Mouse (Mus musculus) CH12.LX (cell line): ENCODE measurements around the gene Fgf11. TPM values are rescaled to one million over a fixed set of nuclear protein-coding genes. Genes with fewer than 3 reads are reported as not detected.
A peak's percentile ranks its signal among the peaks of the same experiment; 100 is the strongest.

Experiments
- DNase-seq: peaks from one replicate; pipeline ENCODE4 v3.0.0-alpha.2; 2013; ENCODE audit errors: extremely low read depth
- H3K27ac ChIP-seq: 2 replicates; pipeline ENCODE4 v1.5.1; 2012; ENCODE audit warnings: low read depth, mild to moderate bottlenecking, control low read depth, moderate library complexity; ENCODE audit not compliant: insufficient read depth
- H3K27me3 ChIP-seq: replicated peaks from 2 replicates; pipeline ENCODE3; 2012; ENCODE audit warnings: inconsistent platforms
- H3K36me3 ChIP-seq, 2 experiments: replicated peaks in 1 of 2; 2 replicates each; pipeline versions ENCODE3 to v1.6.1; 2012; ENCODE audit warnings: inconsistent platforms in 1 of 2, low read length in 1 of 2, mild to moderate bottlenecking in 1 of 2, mixed read lengths in 1 of 2, moderate library complexity in 1 of 2; ENCODE audit not compliant: control insufficient read depth in 1 of 2, insufficient read depth in 1 of 2
- H3K4me1 ChIP-seq, 2 experiments: 2 replicates each; pipeline ENCODE4 v1.6.1; 2012; ENCODE audit warnings: inconsistent platforms in 1 of 2, moderate library complexity in 1 of 2; ENCODE audit not compliant: insufficient read depth in 2 of 2, control insufficient read depth in 1 of 2
- H3K4me2 ChIP-seq: 2 replicates; pipeline ENCODE4 v1.6.1; 2012; ENCODE audit warnings: low read depth, mild to moderate bottlenecking, control low read depth; ENCODE audit not compliant: poor library complexity, insufficient read depth, severe bottlenecking
- H3K4me3 ChIP-seq, 3 experiments: fragments of 150-350 bp in 1 of 3; sonication (generic) in 1 of 3; replicated peaks in 1 of 3; 2 replicates each; pipeline versions ENCODE3 to v1.5.1; 2011 to 2012; ENCODE audit warnings: low read depth in 2 of 3, low read length in 2 of 3, mild to moderate bottlenecking in 2 of 3, moderate library complexity in 2 of 3, control low read depth in 1 of 3, improper control_type of control experiment in 1 of 3, inconsistent platforms in 1 of 3, mixed read lengths in 1 of 3; ENCODE audit not compliant: poor library complexity in 1 of 3
- H3K79me2 ChIP-seq: replicated peaks from 2 replicates; pipeline ENCODE4 v1.6.1; 2012; ENCODE audit warnings: mild to moderate bottlenecking, moderate library complexity; ENCODE audit not compliant: control insufficient read depth, poor library complexity, insufficient read depth, severe bottlenecking; ENCODE audit errors: extremely low read depth
- H3K9ac ChIP-seq: 2 replicates; pipeline ENCODE4 v1.6.1; 2012; ENCODE audit warnings: low read depth, mild to moderate bottlenecking, control low read depth, moderate library complexity; ENCODE audit not compliant: insufficient read depth
- H3K9me3 ChIP-seq: replicated peaks from 2 replicates; pipeline ENCODE3; 2012; ENCODE audit warnings: low read length, inconsistent platforms, mixed read lengths
- BHLHE40 ChIP-seq: IDR thresholded peaks from 2 replicates; pipeline ENCODE4 v1.6.1; 2011; ENCODE audit warnings: mild to moderate bottlenecking, low read depth, low read length, improper control_type of control experiment
- CHD1 ChIP-seq: IDR thresholded peaks from 2 replicates; pipeline ENCODE4 v1.6.1; 2012; ENCODE audit warnings: low read depth, low read length, improper control_type of control experiment, inconsistent platforms
- CHD2 ChIP-seq: IDR thresholded peaks from 2 replicates; pipeline ENCODE4 v1.6.1; 2011; ENCODE audit warnings: low read length, improper control_type of control experiment
- CTCF ChIP-seq, 2 experiments: IDR thresholded peaks in 1 of 2; conservative IDR thresholded peaks in 1 of 2; 2 replicates each; pipeline ENCODE4 v1.5.1; 2011 to 2012; ENCODE audit warnings: low read depth in 2 of 2, low read length in 2 of 2, improper control_type of control experiment in 1 of 2, inconsistent platforms in 1 of 2, mild to moderate bottlenecking in 1 of 2, moderate library complexity in 1 of 2
- E2F4 ChIP-seq: IDR thresholded peaks from 2 replicates; pipeline ENCODE4 v1.6.1; 2011; ENCODE audit warnings: low read depth, low read length, improper control_type of control experiment; ENCODE audit not compliant: insufficient replicate concordance
- ELF1 ChIP-seq: IDR thresholded peaks from 2 replicates; pipeline ENCODE4 v1.6.1; 2014; ENCODE audit warnings: low read depth, mild to moderate bottlenecking, inconsistent platforms, low read length, improper control_type of control experiment
- ETS1 ChIP-seq: conservative IDR thresholded peaks from 2 replicates; pipeline ENCODE4 v1.6.1; 2012; ENCODE audit warnings: low read depth, mild to moderate bottlenecking, inconsistent platforms, low read length, improper control_type of control experiment, moderate library complexity
- GABPA ChIP-seq: IDR thresholded peaks from 2 replicates; pipeline ENCODE4 v1.6.1; 2012; ENCODE audit warnings: low read depth, low read length, improper control_type of control experiment, inconsistent platforms; ENCODE audit not compliant: insufficient replicate concordance
- HCFC1 ChIP-seq: IDR thresholded peaks from 2 replicates; pipeline ENCODE4 v1.6.1; 2012; ENCODE audit warnings: low read depth, mild to moderate bottlenecking, inconsistent platforms, low read length, improper control_type of control experiment
- IRF4 ChIP-seq: IDR thresholded peaks from 2 replicates; pipeline ENCODE4 v1.6.1; 2014; ENCODE audit warnings: low read depth, mild to moderate bottlenecking, inconsistent platforms, low read length, improper control_type of control experiment
- JUND ChIP-seq: conservative IDR thresholded peaks from 2 replicates; pipeline ENCODE4 v1.6.1; 2011; ENCODE audit warnings: low read depth, low read length, improper control_type of control experiment
- KAT2A ChIP-seq: IDR thresholded peaks from 2 replicates; pipeline ENCODE4 v1.6.1; 2012; ENCODE audit warnings: low read length, improper control_type of control experiment, inconsistent platforms; ENCODE audit not compliant: insufficient replicate concordance
- MAX ChIP-seq: IDR thresholded peaks from 2 replicates; pipeline ENCODE4 v1.6.1; 2011; ENCODE audit warnings: low read length, improper control_type of control experiment
- MAZ ChIP-seq: IDR thresholded peaks from 2 replicates; pipeline ENCODE4 v1.6.1; 2012; ENCODE audit warnings: low read depth, mild to moderate bottlenecking, inconsistent platforms, low read length, improper control_type of control experiment, moderate library complexity
- MEF2A ChIP-seq: IDR thresholded peaks from 2 replicates; pipeline ENCODE4 v1.6.1; 2014; ENCODE audit warnings: low read depth, mild to moderate bottlenecking, inconsistent platforms, low read length, improper control_type of control experiment, borderline replicate concordance
- MXI1 ChIP-seq: IDR thresholded peaks from 2 replicates; pipeline ENCODE4 v1.6.1; 2011; ENCODE audit warnings: mild to moderate bottlenecking, low read depth, low read length, improper control_type of control experiment
- MYC ChIP-seq: IDR thresholded peaks from 2 replicates; pipeline ENCODE4 v1.6.1; 2011; ENCODE audit warnings: low read depth, mild to moderate bottlenecking, improper control_type of control experiment, low read length
- NELFE ChIP-seq: IDR thresholded peaks from 2 replicates; pipeline ENCODE4 v1.6.1; 2011; ENCODE audit warnings: low read depth, low read length, improper control_type of control experiment
- NRF1 ChIP-seq: IDR thresholded peaks from 2 replicates; pipeline ENCODE4 v1.6.1; 2014; ENCODE audit warnings: low read depth, mild to moderate bottlenecking, inconsistent platforms, low read length, improper control_type of control experiment, moderate library complexity
- PAX5 ChIP-seq: IDR thresholded peaks from 2 replicates; pipeline ENCODE4 v1.6.1; 2012; ENCODE audit warnings: low read length, inconsistent platforms, mixed read lengths
- POLR2A ChIP-seq: IDR thresholded peaks from 2 replicates; pipeline ENCODE4 v1.6.1; 2011; ENCODE audit warnings: low read depth, mild to moderate bottlenecking, improper control_type of control experiment, low read length
- POLR2AphosphoS2 ChIP-seq: IDR thresholded peaks from 2 replicates; pipeline ENCODE4 v1.6.1; 2011; ENCODE audit warnings: low read depth, low read length, improper control_type of control experiment
- RCOR1 ChIP-seq: conservative IDR thresholded peaks from 2 replicates; pipeline ENCODE4 v1.6.1; 2012; ENCODE audit warnings: low read depth, mild to moderate bottlenecking, inconsistent platforms, low read length, improper control_type of control experiment
- SIN3A ChIP-seq: IDR thresholded peaks from 2 replicates; pipeline ENCODE4 v1.6.1; 2012; ENCODE audit warnings: low read length, improper control_type of control experiment, inconsistent platforms
- SMC3 ChIP-seq: IDR thresholded peaks from 2 replicates; pipeline ENCODE4 v1.6.1; 2011; ENCODE audit warnings: low read depth, low read length, improper control_type of control experiment
- TBP ChIP-seq: conservative IDR thresholded peaks from 2 replicates; pipeline ENCODE4 v1.6.1; 2011; ENCODE audit warnings: low read depth, low read length, improper control_type of control experiment
- TCF12 ChIP-seq: IDR thresholded peaks from 2 replicates; pipeline ENCODE4 v1.6.1; 2014; ENCODE audit warnings: low read depth, mild to moderate bottlenecking, inconsistent platforms, low read length, improper control_type of control experiment
- UBTF ChIP-seq: IDR thresholded peaks from 2 replicates; pipeline ENCODE4 v1.6.1; 2012; ENCODE audit warnings: low read depth, mild to moderate bottlenecking, inconsistent platforms, low read length, improper control_type of control experiment, moderate library complexity
- USF1 ChIP-seq: IDR thresholded peaks from 2 replicates; pipeline ENCODE4 v1.6.1; 2014; ENCODE audit warnings: low read depth, mild to moderate bottlenecking, inconsistent platforms, low read length, improper control_type of control experiment
- USF2 ChIP-seq: conservative IDR thresholded peaks from 2 replicates; pipeline ENCODE4 v1.6.1; 2011; ENCODE audit warnings: low read depth, low read length, improper control_type of control experiment
- ZMIZ1 ChIP-seq: IDR thresholded peaks from 2 replicates; pipeline ENCODE4 v1.6.1; 2012; ENCODE audit warnings: low read depth, mild to moderate bottlenecking, inconsistent platforms, low read length, improper control_type of control experiment
- dilution Hi-C: fragments of 300-500 bp; cut with MboI; formaldehyde crosslinking; loops from 2 replicates; pipeline ENCODE4 v1.14.3; 2020; ENCODE audit warnings: low sequenced_read_pairs; ENCODE audit not compliant: extremely low pct_unique_long_range_greater_than_20kb, extremely low pct_ligation_motif_present
- in situ Hi-C: fragments of 300-500 bp; cut with MboI; formaldehyde crosslinking; loops from 3 replicates; pipeline ENCODE4 v1.14.3; 2019; ENCODE audit warnings: low sequenced_read_pairs, low pct_ligation_motif_present, low pct_unique_long_range_greater_than_20kb, mixed read lengths
- polyA plus RNA-seq: library from polyadenylated mRNA; unstranded; fragments of >175 nt; gene quantifications from 2 replicates; pipeline ENCODE4 v1.2.1, GENCODE M21; 2012; ENCODE audit warnings: low read depth; ENCODE audit not compliant: insufficient read length
- total RNA-seq, 2 experiments: library from RNA; depleted of rRNA; stranded (reverse); fragments of 300-350 nt in 1 of 2; fragments of >200 nt in 1 of 2; gene quantifications; 2 replicates each; pipeline ENCODE4 v1.2.3; 2012 to 2014

Gene Fgf11
- total and polyA plus RNA-seq, 3 experiments: 0.93 to 3.9 (median 1.8) TPM

DNA sequence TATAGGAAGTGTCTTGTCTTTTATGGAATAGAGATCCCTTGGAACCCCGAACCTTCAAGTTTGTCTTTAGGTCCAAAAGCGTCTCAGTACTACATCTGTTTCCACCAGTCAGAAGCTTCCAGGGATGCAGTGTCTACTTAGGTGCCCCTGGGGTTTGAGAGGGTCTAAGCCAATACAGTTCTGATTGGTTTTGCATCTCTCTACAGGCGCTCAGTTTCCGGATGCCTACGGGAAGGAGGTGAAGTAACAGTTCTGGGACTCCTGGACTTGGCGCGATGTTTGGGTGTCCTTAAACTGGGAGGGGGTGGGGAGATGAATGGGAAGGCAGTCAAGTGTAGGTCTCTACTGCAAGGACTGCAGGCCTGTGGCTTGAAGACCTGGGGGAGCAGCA is 37.1 kb upstream of the Fgf11 start:
- Histone ChIP-seq H3K27ac (no peak overlapping the region; the same call in 1 of the 2 replicates), H3K4me1 (peaks cover 9 to 23% of the 10 kb centered on the region in 2 experiments), H3K27me3 (peaks cover 25% of the 10 kb centered on the region), H3K9me3 (no peaks in the 10 kb centered on the region), H3K4me2 (peak overlapping the region; percentile 63), H3K4me3 (peak overlapping the region; percentile 62 to 100 (median 67)), H3K79me2 (no peaks in the 10 kb centered on the region), H3K9ac (peak overlapping the region; percentile 80), H3K36me3 (peaks cover 3 to 9% of the 10 kb centered on the region in 2 experiments)
- dilution Hi-C loops (no loop called here), in situ Hi-C loops (no loop called here)
- TF ChIP-seq NELFE: no peak
- peak; percentile 58 for TF ChIP-seq SIN3A
- 0 out of 2 replicates have a peak, but pooled peaks have one; percentile 12 for TF ChIP-seq UBTF
- DNase-seq: peak; percentile 54

DNA sequence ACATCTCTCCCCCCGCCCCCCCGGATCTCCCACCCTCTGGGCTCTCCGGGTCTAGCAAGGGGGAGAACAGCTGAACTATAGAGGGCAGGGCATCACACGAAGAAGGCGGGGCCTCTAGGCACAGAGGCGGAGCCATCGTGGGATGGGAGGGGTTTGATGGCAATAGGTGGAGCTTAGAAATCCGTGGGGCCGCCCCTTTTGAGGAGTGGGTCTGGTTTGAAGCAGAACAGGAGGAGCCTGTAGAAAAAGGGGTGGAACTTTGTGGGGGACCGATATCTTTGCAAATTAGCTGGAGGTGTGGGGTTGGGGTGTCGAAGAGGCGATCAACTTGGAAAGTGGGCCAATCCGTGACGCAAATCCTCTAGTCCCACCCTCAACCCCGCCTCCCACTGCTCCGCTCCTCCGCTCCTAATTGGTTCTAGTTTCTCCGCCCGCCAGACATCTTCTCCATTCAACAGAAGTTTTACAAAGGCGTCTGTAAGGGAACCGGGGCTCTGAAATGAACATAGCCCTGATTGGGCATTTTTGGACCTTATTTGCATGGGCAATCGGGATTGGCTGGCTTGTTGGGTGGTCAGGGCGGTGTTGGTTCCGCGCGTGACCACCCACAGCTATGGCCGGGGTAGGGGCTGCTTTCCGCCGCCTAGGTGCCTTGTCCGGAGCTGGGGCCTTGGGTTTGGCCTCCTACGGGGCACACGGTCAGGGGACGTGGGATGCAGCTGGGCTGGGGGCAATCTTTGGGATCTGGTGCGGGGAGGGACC is 36.5 kb upstream of the Fgf11 start, which contains the start of gene Tmem256:
Gene Tmem256 (plus strand): TSS at position 563 of the 762 bp plus-strand sequence.
- Histone ChIP-seq H3K36me3 (peaks cover 3 to 9% of the 10 kb centered on the region in 2 experiments), H3K4me2 (peak within 1 kb of the TSS; percentile 98), H3K9me3 (no peaks in the 10 kb centered on the region), H3K4me1 (peaks cover 10 to 23% of the 10 kb centered on the region in 2 experiments), H3K27ac (no peak within 1 kb of the TSS; the same call in 1 of the 2 replicates), H3K9ac (peak within 1 kb of the TSS; percentile 80), H3K79me2 (no peaks in the 10 kb centered on the region), H3K27me3 (peaks cover 31% of the 10 kb centered on the region), H3K4me3 (peak within 1 kb of the TSS; percentile 62 to 100 (median 67))
- in situ Hi-C loops: no loop called here
- dilution Hi-C loops: no loop called here
- peak; percentile 100 for DNase-seq
- TF ChIP-seq PAX5: no peak
- TF ChIP-seq MEF2A: no peak; the same call in 1 of the 2 replicates
- TF ChIP-seq POLR2AphosphoS2: peak; percentile 77; the same call in 1 of the 2 replicates
- TF ChIP-seq POLR2A: peak; percentile 89
- no peak for TF ChIP-seq CTCF (conservative IDR thresholded peaks at IDR 0.05 in 1 of 2, IDR thresholded peaks at IDR 0.05 in 1 of 2; ENCODE audit: low read depth in 2 of 2, low read length in 2 of 2)
- TF ChIP-seq E2F4: peak; percentile 83; the same call in 1 of the 2 replicates
- TF ChIP-seq USF2: no peak
- no peak for TF ChIP-seq NRF1
- TF ChIP-seq NELFE: peak; percentile 93
- no peak for TF ChIP-seq CHD1
- peak; percentile 67 for TF ChIP-seq ELF1
- no peak; the same call in 1 of the 2 replicates for TF ChIP-seq IRF4
- no peak; the same call in 1 of the 2 replicates for TF ChIP-seq JUND
- peak; percentile 25; the same call in 1 of the 2 replicates for TF ChIP-seq MAZ
- peak; percentile 58 for TF ChIP-seq USF1
- TF ChIP-seq TBP: peak; percentile 70
- TF ChIP-seq TCF12: peak; percentile 90
- TF ChIP-seq RCOR1: no peak
- TF ChIP-seq ETS1: no peak
- peak; percentile 68; the same call in 1 of the 2 replicates for TF ChIP-seq KAT2A
- peak; percentile 82 for TF ChIP-seq ZMIZ1
- no peak; the same call in 1 of the 2 replicates for TF ChIP-seq SMC3
- TF ChIP-seq GABPA: peak; percentile 92
- TF ChIP-seq MAX: peak; percentile 75
- peak; percentile 90 for TF ChIP-seq BHLHE40
- TF ChIP-seq MYC: 0 out of 2 replicates have a peak, but pooled peaks have one; percentile 38
- TF ChIP-seq HCFC1: peak; percentile 85
- TF ChIP-seq MXI1: peak; percentile 44; the same call in 1 of the 2 replicates
- peak; percentile 93 for TF ChIP-seq CHD2
